Mouse (Mus musculus) liver (tissue): ENCODE measurements around the gene Gm49394.

Experiments used
- DNase-seq: peaks from one replicate; pipeline ENCODE4 v3.0.0-alpha.2; 2020; ENCODE audit warnings: mixed read lengths

Gm49394 gene

DNA sequence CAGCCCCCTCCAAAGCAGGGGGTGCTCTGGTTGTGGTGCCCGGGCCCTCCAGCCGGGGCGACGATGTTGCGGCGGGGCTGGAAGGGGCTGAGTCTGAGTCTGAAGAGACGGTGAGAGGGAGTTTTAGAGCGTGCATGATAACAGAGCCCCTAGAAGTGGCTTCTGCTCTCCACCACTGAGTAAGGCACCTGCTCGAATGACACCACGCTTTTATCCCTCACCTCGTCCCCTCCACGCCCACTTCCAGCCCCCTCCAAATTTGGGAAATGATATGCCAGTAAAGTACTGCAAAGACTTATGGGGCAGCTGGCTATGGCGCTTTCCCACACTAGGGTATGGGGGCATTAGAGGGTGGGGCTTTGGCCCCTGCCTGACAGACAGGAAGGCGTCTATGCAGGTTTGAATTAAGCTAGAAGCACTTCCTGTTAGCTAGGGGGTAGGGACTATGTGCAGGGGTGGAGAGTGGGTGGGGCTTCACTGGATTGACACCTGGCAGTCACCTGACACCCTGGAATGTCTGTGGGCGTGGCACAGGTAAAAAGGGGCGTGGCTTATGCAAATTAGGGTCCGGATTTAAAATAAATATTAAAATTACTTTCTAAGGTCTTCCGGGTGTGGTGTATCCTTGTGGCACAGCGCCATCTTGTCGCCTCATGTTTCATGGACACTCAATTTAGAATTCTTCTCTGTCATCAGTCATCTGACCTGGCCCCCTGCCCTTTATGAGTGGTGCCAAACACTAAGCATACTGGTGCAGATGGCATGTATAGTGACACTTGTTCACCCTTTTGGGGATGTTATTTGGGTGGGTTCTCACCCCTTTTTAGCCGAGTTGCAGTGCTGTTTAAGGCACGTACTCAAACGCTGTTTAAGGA is at the start of gene Gm49394:
Gene Gm49394 (minus strand): TSS at position 192 of the 875 bp plus-strand sequence.
- DNase-seq, result no peak

DNA sequence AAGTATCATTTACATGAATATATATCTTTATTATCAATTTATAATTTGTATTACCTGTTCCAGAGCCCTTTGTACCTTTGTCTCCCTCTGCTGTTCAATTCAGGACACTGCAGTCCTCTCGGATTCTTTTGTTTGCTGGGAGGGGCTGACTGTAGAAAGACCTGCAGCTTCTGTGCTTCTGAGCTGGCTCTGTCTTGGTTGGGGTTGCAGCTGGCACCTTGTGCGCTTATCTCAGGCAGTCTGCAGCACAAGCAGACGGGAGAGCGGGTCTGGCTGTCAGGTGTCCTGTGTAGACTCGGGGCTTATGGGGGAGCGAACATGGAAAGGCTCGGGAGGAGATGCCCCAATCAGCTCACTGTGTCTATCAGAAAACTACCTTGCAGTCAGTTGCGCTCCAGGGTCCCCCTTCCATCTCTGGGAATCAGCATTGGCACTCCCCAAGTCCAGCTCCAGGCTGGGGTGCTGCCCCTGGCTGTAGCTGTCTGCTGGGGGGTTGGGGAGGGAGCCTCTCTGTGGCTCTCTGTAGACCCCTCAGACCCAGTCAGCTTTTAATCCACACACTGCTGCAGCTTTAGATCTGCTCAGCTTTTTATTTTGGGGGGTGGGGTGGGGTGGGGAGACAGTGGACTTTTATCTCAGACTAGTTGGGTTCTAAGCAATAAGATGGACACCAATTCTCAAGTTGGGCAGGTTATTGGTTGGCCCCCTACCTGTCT is 45.2 kb upstream of the Gm49394 start:
- DNase-seq, result peak; percentile 43

DNA sequence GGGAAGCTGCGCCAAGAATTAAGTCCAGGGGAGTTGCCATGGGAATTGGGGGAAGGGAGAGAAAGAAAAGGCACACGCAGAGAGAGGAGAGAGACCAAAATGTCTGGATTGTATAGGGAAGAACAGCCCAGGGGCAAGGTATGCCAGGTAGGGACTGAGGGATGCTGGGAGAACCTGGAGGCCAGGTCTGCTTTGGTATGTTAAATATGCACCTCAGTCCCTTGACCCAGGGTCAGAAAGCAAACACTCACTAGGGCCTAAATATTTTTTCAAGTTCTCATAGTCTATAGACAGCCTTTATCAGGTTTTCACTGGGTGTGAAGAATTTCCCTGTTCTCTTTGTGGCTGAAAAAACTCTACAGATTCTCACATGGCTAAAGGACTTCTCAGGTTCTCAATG is 37.1 kb upstream of the Gm49394 start:
- DNase-seq, result no peak

DNA sequence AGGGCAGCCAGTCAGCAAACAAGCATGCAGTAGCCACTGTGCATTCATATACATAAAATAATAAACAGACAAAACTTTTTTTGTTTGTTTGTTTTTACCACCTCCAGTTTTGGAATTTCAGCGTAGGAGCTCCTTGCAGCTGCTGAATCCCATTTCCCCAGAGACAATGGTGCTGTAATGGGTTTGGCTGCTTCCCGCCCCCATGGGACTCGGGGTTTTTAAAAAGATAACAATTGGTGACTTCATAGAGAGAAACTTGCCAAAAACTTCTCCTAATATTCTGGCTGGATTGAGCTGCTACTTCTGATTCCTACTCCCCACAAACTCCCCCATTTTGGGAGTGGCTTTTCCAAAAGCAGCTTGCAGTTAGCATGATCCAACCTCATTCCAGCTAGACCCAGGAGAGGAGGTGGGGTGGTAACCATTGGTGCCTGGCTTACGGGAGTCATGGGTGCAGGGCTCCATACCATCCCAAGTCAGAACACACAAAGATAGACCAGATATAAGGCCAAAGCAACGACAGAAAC is 29.7 kb upstream of the Gm49394 start:
- DNase-seq, result no peak

DNA sequence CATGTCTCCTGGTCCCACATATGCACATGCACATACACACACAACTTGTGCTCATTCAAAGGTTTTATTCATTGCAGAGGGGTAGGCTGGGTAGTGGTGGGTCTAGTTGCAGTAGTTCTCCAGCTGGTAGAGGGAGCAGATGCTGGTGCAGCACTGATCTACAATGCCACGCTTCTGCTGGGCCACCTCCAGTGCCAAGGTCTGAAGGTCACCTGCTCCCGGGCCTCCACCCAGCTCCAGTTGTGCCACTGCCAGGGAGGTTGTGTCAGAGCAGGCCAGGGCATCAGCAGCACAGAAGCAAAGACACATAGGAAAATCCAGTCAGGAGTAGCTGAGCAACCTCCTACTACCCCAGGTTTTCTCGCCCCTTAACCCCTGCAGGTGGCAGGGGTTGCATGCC is 8.9 kb upstream of the Gm49394 start:
- no peak for DNase-seq

DNA sequence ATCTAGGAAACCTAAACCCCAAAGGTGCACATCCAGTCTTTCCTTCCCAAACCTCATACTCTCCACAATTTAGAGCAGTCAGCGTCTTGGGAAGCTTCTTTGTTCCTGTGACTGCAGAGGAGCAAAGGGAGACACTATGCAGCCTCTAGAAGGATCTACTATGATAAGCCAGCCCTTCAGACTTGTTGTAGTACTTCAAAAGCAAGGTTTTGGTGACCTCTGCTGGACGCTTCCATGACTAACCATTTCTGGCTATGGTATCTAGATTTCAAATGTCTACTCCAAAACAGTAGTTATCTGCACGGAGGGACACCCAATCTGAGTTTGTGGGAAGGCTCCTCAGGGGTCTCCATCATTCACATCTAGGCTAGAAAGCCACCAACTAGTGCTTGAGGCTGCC is 5.9 kb upstream of the Gm49394 start:
- peak; percentile 62 for DNase-seq

DNA sequence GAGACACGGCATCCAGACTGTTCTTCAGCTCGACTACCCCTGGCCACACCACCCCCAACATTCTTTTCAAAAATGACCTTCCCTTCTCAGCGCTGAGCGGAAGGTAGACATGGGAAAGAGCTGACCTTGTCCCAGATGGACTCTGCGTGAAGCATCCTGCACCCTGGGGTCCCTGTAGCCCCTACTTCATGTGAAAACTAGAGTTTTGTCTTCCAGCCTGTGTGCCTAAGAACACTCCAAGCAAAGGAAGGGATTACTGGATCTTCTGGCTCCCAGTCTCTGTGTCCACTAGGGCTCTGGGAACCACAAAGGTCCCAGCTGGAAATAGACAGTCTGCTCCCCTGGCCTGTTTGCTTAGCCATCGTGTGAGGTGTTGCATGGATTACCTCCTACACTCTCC is 5.4 kb upstream of the Gm49394 start:
- DNase-seq, result no peak

DNA sequence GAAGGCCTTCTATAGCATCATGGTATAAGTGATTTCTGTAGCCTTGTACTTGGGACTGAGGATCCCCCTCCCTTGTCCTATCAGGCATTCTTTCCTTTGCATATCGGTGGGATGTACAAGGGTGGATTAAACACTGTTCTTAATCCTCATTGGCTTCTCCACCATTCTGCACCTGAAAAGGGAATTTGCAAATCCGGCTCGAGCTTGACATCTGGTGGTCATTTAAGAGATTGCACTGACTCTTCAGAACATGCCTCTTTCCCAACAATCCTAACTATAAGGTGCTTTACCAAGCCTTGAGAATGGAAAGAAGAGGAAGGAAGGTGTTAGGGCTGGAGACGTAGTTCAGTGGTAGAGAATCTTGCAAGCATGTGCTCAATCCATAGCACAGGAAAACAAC is 2.4 kb upstream of the Gm49394 start:
- DNase-seq, result no peak

DNA sequence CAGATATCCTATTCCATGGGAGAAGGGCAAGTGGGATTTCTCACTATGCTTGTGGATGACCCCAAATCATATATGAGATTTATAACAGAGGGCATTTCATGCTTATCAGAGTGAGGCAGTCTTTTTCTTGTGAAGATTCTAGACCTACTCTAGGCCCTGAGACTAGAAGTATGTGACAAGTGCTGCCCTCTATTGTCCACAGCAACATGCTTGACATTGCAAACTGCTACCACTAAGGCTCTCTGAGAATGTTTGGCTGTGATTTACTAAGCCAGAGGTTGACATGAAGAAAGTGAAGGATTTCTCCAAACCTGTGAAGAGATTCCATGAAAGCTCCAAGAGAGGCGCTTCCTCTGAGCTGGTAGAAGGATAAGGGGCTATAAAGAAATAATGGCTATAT is 1.3 kb upstream of the Gm49394 start:
- no peak for DNase-seq

DNA sequence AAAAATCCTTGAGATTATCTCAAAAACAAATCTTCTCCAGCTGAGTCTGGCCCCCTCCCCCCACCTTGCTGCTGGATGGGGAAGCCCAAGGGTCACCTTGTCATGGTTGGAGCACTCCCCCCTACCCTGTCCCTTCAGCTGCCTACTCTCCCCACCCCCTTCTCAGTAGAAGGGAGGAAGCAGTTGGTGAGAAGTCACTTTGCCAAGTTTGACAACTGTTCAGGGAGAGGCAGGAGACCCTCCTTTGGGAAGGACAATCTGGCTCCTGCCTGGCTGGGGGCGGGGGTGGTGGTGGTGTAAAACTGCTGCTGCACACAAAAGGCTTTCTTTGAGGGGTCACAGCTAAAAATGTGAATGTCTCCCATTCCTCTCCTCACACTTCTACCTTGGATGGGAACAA is 1.4 kb downstream of the Gm49394 start:
- no peak for DNase-seq

DNA sequence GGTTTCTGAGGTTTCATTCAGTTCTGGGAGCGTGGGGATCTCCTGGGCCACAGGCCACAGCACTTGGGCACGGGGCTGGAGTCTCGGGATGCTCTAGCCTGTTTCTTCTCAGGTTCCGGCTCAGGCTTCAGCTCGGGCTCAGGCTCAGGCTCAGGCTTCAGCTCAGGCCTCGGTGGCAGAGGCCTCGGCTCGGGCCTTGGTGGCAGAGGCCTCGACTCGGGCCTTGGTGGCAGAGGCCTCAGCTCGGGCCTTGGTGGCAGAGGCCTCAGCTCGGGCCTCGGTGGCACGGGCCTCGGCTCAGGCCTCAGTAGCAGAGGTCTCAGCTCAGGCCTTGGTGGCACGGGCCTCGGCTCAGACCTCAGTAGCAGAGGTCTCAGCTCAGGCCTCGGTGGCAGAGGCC is 2.2 kb downstream of the Gm49394 start:
- no peak for DNase-seq

DNA sequence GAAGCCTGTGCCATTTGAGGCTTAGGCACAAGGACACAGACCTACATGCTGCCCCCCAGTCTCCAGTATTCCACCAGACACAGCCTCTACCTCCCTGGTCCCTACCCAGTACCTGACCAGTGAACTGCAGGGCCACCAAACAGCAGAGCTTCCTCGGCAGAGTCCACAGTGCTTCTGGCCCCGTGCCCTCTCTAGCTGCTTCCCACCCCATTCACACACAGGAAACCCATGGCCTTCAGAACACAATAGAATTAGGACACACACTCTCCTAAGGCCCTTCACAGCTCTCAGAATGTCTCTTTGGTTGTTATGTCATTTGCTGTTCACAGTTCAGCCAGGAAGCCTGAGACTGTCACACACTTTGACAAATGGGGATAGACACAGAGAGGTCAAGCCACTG is 3.1 kb downstream of the Gm49394 start, which contains the start of gene Igf2:
Gene Igf2 (minus strand): TSS at position 158 of the 400 bp plus-strand sequence.
- no peak for DNase-seq

DNA sequence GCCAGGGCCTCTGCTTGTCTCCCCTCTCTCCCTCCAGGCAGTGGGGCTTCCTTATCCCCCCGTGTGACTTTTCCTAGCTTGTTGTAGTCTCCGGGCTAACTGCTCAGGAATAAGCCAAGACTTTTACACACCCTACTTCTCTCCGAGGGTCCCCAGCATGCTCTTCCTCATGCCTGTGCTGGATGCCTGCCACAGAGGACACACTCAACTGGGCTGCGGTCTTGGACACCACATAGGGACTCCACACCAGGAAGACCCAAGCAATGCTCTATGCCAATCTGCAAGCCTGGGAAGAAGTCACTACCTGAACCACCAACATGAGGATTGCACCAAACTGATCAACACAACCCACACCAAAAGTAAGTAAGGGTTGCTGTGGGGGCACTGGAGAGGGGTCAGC is 3.6 kb downstream of the Gm49394 start:
- DNase-seq, result no peak

DNA sequence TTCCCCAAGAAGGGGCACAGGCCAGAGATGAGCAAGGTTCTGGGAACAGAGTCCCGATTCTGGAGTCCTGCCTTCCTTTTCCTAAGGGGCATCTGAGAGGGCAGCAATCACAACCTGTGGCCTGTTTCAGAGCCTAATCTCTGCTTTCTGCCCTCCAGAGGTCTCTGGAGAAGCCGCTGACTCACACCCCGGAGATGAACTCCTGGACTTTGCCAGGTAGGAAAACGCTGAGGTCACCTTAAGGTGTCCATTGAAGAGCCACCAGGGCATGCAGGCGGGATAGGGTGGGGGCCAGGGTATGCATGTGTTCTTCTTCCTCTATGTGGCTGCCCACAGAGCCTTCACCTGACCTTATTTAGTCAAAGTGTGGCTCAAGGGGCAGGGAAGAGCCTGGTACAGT is 4.4 kb downstream of the Gm49394 start:
- DNase-seq, result no peak

DNA sequence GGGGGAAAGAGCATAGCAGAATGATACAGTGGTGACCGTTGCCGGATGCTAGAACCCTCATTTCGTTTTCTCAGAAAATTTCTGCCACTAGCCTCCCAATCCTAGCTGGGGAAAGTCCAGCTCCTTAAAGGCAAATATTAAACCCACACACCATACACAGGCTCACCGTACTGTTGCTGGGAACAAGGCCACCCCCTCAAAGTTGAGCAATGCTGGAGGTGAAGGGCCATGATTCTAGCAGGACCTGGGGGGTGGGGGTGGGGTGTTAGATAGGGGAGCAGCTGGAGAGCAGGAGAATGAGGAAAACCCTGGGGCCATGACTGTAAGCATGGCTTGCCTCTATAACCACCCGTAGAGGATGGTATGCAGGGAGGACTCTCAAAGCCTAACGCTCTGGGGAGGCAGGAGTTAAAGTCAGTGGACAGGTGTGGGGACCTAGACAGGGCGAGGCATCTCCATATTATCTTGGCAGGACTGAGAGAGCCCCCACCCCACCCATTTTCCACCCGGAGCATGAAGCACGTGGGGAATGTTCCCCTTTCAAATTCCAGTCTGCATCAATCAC is 5.2 kb downstream of the Gm49394 start:
- DNase-seq, result no peak

DNA sequence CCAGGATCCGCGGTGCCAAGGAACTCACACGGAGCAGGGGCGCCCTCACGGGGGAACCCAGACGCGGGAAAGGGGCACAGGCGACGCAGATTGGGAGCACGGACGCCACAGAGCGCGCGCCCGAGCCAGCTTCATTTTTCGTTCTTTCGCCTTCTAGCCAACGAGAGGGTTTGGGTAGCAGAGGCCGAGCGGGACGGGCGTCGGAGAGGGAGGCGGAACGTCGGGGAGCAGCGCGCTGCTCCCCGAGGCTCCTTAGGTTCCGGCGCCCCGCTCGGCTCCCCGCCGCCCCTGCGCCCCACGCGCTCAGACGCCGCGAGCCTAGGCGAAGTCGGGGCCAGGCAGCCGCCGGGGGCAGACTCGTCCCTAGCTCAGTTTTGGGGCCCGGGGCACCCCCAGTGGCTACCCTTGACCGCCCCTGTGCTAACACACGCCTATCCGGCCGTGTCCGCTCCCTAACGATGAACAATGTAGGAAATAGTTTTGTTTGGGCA is 5.8 kb downstream of the Gm49394 start:
- DNase-seq, result no peak

DNA sequence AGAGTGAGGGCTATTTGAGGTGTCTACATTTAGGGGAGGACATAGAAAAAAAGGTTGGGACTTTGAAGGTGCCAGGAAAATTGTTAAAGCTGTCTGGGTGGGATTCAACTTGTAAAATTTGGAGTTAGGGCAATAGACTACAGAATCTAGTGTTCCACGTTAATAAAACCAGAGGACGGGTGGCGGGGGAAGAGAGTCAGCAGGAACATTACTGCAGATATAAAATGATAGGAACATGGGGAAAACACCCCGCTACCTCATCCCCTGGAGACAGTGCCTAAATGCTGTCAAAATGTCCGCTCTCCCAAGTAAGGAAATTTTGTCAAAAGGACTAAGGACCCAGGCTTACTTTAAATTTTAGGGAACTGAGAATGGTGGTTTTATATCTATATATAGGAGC is 6.6 kb downstream of the Gm49394 start:
- no peak for DNase-seq

DNA sequence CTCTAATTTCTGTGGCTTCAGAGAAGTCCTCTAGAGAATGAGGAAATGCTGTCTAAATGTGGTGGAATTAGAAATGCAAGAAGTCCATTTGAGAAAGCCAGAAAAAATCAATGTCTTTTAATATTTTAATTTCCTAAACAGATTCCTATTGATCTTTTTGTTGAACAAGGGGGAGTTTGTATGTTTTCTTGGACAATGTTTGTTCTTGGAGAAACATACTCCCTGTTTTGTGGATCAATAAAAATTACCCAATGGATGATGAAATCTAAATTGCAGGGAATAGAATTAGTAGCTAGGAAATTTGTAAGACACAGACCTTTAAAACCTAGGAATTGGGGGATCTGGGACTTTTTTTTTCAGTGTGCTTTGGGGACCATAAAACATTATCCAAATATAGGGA is 7.9 kb downstream of the Gm49394 start:
- no peak for DNase-seq

DNA sequence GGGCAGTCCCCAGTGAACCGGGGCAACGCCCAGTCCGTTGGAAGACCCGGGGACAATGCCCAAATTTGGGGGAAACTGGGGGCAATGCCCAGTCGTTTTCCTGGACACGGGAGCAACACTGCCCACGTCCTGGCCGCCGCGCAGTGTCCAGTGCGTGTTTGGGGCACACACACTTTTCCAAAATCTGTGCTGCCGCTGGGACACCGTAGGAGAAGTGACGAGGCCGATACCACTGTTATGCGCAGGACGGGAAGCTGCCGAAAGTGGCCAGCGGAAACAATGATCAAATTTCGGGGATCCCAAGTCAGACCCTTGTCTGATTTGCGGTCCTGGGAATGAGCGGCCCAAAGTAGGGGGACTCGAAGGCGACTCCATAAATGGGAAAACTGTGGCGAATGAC is 8.7 kb downstream of the Gm49394 start:
- no peak for DNase-seq

DNA sequence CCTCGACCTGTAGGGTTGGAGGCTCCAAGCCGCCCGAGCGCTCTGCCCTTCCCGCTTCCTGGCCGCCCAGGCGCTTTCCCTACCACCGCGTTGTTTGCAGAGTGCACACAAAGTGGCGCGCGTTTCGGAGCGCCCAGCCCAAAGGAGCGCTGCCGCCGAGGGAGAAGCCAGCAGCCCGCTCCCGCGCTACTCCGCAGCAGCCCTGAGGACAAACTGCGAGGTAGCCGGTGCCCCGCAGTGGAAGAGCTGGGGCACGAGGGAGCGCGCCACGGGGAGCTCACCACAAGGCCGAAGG is 9.1 kb downstream of the Gm49394 start:
- no peak for DNase-seq

DNA sequence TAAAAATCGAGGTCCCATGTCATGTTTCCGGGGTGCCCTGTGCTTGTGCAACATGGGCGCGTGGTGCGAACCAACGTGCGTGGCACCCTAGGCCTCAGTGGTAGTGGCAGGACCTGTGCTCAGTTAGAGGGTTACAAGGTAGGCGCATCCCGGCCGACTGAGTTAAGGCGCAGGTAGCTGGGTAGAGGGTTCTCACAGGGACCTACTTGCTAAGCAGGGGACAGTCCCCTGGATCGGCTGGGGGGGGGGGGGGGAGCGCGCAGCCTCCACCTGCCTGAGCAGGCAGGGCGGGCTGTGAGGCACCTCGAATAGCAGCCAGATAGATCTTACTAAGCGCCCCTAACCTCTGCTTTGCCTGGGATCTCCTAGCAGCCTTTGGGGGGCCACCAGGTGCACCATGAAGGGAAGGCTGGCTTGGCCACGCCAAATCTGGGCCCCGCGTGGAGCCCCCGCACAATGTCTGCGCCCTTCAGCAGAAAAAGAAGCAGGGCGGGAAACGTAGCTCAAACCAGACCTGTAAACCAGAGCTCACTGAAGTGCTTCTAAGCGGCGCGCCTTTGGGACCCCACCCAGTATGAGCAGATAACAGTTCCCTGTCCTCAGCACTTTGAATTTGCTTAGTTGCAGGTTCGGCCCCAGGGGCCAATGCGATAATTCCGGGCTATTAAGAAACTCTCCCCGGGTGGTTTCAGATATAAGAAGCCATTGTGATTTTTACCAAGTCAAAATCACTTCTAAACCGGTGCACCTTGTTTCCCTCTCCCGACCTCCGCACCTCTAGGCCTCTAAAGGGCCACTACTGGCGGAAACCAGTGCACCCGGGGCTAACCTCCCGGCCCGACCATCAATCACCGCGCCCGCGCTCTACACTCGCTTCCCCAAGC is 9.7 kb downstream of the Gm49394 start:
- no peak for DNase-seq

DNA sequence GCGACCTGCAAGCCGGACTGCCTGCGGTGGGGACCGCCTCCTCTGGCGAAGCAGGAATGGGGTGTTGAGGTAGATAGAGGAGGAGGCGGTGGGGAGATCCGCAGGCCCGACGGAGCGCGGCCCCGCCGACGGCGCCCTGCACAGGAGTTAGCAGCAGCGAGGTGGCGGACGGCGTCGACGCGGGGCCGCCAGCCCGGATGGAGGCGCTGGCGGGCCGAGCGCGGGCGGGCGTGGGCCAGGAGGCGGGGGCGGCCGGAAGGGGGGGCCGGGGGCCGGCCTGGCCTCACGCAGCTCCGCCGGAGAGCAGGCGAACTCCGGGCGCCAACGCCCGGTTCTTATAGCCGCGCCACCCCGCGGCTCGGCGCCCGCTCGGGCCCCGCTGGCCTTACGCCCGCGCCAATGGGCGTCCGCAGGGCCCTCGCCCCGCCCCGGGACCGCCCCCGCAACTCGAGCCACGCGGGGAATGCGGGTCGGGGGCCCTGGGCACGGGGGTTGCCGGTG is 10.5 kb downstream of the Gm49394 start:
- DNase-seq, result peak; percentile 62
